Mouse (Mus musculus) lung, adult 2 months (tissue): ENCODE results near the gene Sipa1l3. TPM values are rescaled to one million over a fixed set of nuclear protein-coding genes. Genes with fewer than 3 reads are reported as not detected.
A peak's percentile ranks its signal among the peaks of the same experiment; 100 is the strongest.

Experiments
- DNase-seq: peaks from one replicate; pipeline ENCODE4 v3.0.0; 2022
- H3K4me1 ChIP-seq: fragments of 200-500 bp; 2 replicates; pipeline ENCODE4 v1.6.1; 2011; ENCODE audit warnings: low read length; ENCODE audit not compliant: control insufficient read depth, insufficient read depth
- H3K4me3 ChIP-seq: fragments of 200-500 bp; replicated peaks from 2 replicates; pipeline ENCODE3; 2011; ENCODE audit warnings: low read depth, mild to moderate bottlenecking, control low read depth, low read length; ENCODE audit errors: extremely low read depth
- CTCF ChIP-seq: fragments of 200-500 bp; IDR thresholded peaks from 2 replicates; pipeline ENCODE4 v1.5.1; 2011; ENCODE audit warnings: mild to moderate bottlenecking, low read length, control low read depth; ENCODE audit not compliant: insufficient read depth
- POLR2A ChIP-seq: fragments of 200-500 bp; IDR thresholded peaks from 2 replicates; pipeline ENCODE4 v1.6.1; 2011; ENCODE audit warnings: low read depth, mild to moderate bottlenecking, control low read depth, low read length, borderline replicate concordance; ENCODE audit errors: extremely low read depth
- WGBS: fragments of 180-500 bp; shearing (Covaris S2); methylation state at CpG from one replicate; pipeline ENCODE4 v1.1.7; 2018; 5-methylcytosine and 5-hydroxymethylcytosine counted together
- polyA plus RNA-seq: library from polyadenylated mRNA; depleted of rRNA; stranded (reverse); fragments of >200 nt; gene quantifications from 2 replicates; pipeline ENCODE4 v1.2.3, GENCODE M21; 2012

Gene Sipa1l3
- polyA plus RNA-seq, 1 experiment = 125 TPM

DNA sequence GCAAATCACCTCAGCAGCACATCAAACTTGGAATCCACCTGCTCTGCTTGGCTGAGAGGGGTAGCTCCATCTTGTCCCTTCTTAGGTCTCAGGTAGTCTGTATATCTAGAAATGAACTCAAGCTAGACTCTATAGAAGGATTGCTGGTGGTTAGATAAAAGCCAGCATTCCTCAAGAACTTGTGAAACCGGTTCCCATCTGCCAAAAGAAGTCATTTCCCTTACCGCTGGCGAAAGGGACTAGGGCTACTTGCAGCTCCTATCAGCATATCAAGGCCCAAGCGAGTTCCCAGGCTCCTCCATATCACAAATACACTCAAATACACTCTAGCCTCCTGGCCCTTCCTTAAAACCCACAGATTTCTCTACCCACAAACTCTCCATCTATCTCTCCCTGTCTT, 5.7 kb downstream of the Sipa1l3 start:
- DNase-seq = no peak

DNA sequence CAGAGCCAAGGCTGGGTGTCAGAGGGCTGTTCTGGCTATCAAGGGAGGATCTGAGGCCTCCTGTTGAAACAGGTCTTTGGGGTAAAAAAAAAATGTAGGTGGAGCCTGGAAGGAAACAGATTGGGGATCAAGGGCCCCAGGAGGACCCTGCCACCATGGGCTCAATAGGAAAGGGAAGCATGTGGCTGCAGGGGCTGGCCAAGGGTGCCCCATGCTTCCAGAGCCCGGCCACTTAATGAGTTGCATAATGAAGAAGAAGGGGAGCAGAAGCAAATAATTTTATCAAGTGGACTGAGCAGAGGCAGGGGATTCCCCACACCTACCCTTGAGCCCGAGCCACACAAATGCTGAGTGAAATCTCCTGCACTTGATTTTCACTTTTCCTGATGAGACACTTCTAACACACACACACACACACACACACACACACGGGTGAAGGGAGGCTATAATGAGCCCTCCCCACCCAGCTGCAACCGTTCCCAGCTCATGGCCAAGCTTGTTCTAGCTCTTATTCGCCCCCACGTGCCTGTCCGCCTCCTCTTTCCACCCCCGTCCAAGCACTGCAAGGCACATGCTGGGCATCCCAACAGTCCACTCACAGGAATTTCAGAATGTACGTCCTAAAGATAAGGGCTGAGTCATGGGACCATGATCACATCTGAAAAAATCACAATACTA, 6.7 kb downstream of the Sipa1l3 start:
- Histone ChIP-seq H3K4me3 (no peak overlapping the region), H3K4me1 (peaks cover 23% of the 10 kb centered on the region)
- no peak for DNase-seq
- no peak for TF ChIP-seq POLR2A
- no peak for TF ChIP-seq CTCF
- WGBS = 47% methylated on average over 9 of the region's 9 CpGs

More for the DNA sequence above, 5.7 kb downstream of the Sipa1l3 start:
- TF ChIP-seq POLR2A (no peak), CTCF (no peak)
- Histone ChIP-seq H3K4me1 (peaks cover 26% of the 10 kb centered on the region), H3K4me3 (no peak overlapping the region)
- WGBS = 42% methylated on average over 4 of the region's 4 CpGs

DNA sequence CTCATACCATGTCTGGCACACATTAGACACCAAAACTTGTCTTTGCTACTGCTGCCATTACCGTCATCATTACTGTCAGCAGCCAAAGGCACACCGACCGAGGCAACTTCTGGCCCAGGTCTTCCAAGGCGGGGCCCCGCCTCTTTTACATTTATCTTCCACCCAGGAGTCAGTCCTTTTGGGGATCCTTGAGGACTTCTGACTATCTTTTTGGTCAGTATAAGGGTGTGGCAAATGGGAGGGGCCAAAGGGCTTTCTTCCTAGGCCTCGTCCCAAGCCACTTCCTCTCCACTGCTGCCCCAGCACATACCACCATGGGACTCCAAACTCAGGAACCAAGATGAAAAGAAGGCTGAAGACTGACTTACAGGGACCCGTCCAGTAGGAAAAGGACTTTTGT, 9.9 kb downstream of the Sipa1l3 start:
- peaks cover 33% of the 10 kb centered on the region for H3K4me1 ChIP-seq
- WGBS = 69% methylated on average over 7 of the region's 7 CpGs
- no peak for DNase-seq
- H3K4me3 ChIP-seq = no peak overlapping the region
- no peak for TF ChIP-seq POLR2A
- no peak for TF ChIP-seq CTCF

DNA sequence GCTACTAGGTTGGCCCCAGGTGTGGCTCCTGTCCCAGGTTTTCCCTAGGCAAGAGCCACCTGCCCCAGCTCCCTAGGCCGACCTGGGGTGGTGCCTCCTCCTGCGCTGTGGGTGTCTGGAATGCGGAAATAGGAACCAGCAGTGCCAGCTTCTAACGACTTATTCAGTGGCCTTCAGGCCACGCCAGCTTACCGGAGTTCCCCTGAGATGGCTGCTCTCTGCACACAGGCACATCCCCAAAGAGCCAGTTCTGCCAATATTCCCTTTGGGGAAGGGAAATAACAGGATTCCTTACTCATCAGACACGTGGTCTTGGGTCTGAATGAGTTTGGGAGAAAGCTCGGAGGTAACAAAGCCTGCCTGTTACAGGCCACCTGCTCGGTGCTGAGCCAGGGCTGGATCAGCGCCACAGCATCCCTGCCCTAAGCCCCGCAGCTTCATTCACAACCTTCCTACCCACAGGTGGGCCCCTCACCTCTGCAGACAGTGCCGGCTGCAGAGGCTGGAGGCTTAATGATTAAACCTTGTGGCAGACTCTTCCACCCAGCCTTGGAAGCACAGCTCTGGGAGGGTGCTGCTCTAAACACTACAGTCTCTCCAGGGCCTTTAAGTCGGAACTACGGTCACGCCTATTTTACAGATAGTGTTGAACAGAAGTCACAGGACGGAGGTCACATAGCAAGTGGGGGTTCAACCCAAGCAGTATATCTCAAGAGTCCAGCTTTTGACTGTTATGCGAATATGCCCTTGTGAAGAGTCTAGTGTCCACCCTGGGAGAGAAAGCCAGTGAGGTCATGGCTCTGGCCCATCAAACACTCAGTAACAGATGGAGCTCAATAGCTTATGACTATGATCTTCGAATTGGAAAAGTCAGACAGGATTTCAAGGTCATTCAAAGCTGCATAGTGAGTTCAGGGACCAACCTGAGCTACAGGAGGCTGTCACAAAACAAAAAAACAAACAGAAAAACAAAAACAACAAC, 12.8 kb downstream of the Sipa1l3 start:
- H3K4me3 ChIP-seq = peak overlapping the region; percentile 19
- peak; percentile 55; the same call in 1 of the 2 replicates for TF ChIP-seq POLR2A
- TF ChIP-seq CTCF = no peak
- WGBS = 45% methylated on average over 18 of the region's 18 CpGs
- peak; percentile 66 for DNase-seq
- peaks cover 25% of the 10 kb centered on the region for H3K4me1 ChIP-seq

DNA sequence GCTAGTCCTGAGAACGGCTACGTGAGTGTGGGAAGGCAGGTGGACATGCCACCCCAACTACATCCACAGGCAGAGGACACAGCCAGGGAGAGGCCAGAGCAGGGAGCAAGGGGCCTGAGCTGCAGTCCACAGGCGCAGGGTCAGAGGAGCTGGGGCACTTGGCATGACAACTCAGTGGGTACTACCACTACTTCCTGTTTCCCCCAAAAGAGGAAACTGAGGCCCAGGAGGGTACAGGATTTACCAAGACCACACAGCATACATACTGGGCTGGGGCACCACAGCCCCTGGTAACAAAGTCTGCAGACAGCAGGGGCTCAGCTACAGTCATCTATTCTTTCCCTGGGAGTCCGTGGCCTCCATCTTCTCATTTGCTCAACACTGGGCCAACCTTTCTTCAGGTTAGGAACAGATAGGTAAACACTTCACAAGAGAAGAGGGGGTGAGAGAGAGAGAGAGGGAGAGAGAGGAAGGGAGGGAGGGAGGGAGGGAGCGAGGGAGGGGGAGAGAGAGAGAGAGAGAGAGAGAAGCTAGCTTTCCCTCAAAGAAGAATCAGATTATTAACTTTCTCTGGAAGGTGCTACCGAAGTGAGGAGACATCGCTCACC, 13.7 kb downstream of the Sipa1l3 start:
- Histone ChIP-seq H3K4me3 (peak overlapping the region; percentile 19), H3K4me1 (peaks cover 24% of the 10 kb centered on the region)
- TF ChIP-seq POLR2A (no peak), CTCF (no peak)

DNA sequence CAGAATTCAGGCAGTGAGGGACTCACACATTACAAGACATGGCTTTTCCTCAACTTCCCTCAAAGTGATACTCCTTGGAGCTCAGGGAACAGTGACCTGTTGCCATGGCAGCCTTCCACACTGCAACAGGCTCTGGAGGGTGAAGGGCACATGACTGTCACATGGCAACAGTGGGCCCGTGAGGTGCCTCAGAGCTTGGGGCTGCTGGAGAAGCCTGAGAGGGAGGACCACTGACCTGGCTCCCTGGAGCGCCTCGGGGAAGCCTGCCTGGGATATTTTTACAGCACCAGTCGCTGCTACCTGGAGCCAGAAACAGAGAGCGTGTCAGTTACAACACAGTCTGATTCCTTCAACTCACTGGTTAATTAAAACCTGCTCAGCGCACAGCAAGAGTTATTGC, 14.8 kb downstream of the Sipa1l3 start:
- peaks cover 22% of the 10 kb centered on the region for H3K4me1 ChIP-seq
- WGBS = 61% methylated on average over 6 of the region's 6 CpGs
- H3K4me3 ChIP-seq = no peak overlapping the region
- no peak for TF ChIP-seq POLR2A
- TF ChIP-seq CTCF = no peak
- DNase-seq = no peak

More for the DNA sequence above, 13.7 kb downstream of the Sipa1l3 start:
- WGBS = 64% methylated on average over 7 of the region's 7 CpGs
- DNase-seq = no peak

DNA sequence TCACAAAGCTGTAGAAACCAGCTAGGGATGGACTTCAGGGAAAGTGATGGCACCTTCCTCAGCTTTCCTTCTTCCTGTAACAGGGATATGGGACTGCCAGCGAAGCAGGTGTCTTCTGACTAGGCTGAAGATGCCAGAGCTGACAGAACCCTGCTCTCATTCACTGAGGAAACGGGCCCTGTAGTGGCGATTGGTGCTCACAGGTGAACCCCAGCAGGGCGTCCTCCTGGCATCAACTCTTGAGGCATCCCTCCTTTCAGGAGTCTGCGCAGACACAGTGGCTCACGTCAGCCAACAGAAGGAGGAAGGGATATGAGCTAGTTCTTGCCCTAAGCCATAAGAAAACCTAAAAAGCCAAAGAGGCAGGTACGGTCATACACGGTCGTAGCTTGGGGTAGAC, 17.2 kb downstream of the Sipa1l3 start:
- 87% methylated on average over 9 of the region's 9 CpGs for WGBS
- no peak for TF ChIP-seq CTCF
- no peak for TF ChIP-seq POLR2A
- no peak for DNase-seq

DNA sequence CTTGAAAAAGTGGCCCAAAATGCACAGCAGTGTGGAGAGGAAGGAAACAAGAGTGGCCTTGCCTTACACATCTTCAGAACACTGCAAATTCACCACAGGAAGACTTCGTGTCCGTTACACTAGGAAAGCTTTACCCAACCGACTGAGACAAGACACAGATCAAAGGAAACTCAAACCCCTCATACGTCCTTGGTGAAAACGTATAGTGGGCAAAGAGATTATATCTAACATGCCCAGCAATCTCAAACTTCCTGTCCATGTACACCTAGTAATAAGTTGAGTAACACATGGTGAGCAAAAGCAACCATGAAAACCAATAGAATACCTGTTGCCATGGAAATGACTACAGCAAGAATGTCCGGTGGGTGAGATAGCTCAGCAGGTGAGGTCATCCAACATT, 19.4 kb downstream of the Sipa1l3 start:
- 63% methylated on average over 6 of the region's 6 CpGs for WGBS

More for the DNA sequence above, 17.2 kb downstream of the Sipa1l3 start:
- peaks cover 28% of the 10 kb centered on the region for H3K4me1 ChIP-seq
- no peak overlapping the region for H3K4me3 ChIP-seq

DNA sequence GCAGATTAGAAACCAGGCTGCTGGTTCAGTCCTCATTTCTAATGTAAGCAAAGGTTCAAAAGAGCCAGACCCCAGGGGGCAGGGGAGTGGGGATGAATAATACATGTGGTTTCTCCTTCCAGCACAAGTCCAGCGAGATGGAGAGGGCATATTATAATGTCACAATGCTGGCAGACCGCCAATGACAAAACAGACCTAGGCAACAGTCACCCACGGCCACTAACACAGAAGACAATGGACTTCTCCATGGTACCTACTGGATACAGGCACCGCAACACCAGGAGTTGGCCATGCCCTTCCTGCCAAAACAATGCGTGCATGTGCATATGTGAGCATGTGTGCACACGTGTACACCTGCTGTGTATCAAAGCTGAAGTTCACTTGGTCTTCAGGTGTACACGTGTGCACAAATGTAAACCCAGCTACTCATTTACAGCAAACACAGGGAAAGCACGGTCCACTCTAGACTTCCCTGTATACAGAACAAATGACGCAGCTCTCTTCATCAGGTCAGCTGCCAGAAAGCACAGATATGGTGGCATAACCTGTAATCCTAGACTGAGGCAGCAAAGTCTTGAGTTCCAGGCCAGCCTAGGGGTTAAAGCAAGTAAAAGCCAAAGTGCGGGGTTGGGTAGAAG, 21.4 kb downstream of the Sipa1l3 start:
- Histone ChIP-seq H3K4me1 (peaks cover 17% of the 10 kb centered on the region), H3K4me3 (no peak overlapping the region)
- TF ChIP-seq CTCF = no peak
- TF ChIP-seq POLR2A = no peak
- DNase-seq = peak; percentile 37
- 47% methylated on average over 10 of the region's 10 CpGs for WGBS

More for the DNA sequence above, 19.4 kb downstream of the Sipa1l3 start:
- no peak for DNase-seq
- TF ChIP-seq CTCF (no peak), POLR2A (no peak)
- peaks cover 21% of the 10 kb centered on the region for H3K4me1 ChIP-seq
- H3K4me3 ChIP-seq = no peak overlapping the region
